Mouse (Mus musculus): ENCODE data around the gene Smyd3. TPM values are rescaled to one million over a fixed set of nuclear protein-coding genes. Genes with fewer than 3 reads are reported as not detected.

The Smyd3 gene
- polyA plus RNA-seq, 1 experiment: 12.6 TPM

GRCm38 (mm10) chr1:179451211-179451610 lies 66.6 kb downstream of the Smyd3 start:
- DNase-seq (ENCODE audit: low read depth): peak; percentile 30
- no peak for TF ChIP-seq POLR2A (IDR thresholded peaks at IDR 0.05; ENCODE audit: borderline replicate concordance, extremely low read depth, insufficient read depth, insufficient read length, poor library complexity, severe bottlenecking)
- peak; percentile 50; the same call in 1 of the 2 replicates for TF ChIP-seq CTCF (IDR thresholded peaks at IDR 0.05; ENCODE audit: borderline replicate concordance, extremely low read depth, insufficient read depth, insufficient read length)

- DNase-seq (ENCODE audit: low read depth): peak; percentile 12
These were observed 71.0 kb downstream of the Smyd3 start for GRCm38 (mm10) chr1:179446845-179447212.

GRCm38 (mm10) chr1:179446127-179446844 lies 71.6 kb downstream of the Smyd3 start:
- no peak for TF ChIP-seq POLR2A (IDR thresholded peaks at IDR 0.05; ENCODE audit: borderline replicate concordance, extremely low read depth, insufficient read depth, insufficient read length, poor library complexity, severe bottlenecking)
- TF ChIP-seq CTCF (IDR thresholded peaks at IDR 0.05; ENCODE audit: borderline replicate concordance, extremely low read depth, insufficient read depth, insufficient read length): no peak
- peak; percentile 85 for DNase-seq (ENCODE audit: low read depth)

More at GRCm38 (mm10) chr1:179446845-179447212, 71.0 kb downstream of the Smyd3 start:
- TF ChIP-seq POLR2A (IDR thresholded peaks at IDR 0.05; ENCODE audit: borderline replicate concordance, extremely low read depth, insufficient read depth, insufficient read length, poor library complexity, severe bottlenecking): no peak
- no peak for TF ChIP-seq CTCF (IDR thresholded peaks at IDR 0.05; ENCODE audit: borderline replicate concordance, extremely low read depth, insufficient read depth, insufficient read length)

- no peak for DNase-seq (ENCODE audit: low read depth)
These were observed 74.0 kb downstream of the Smyd3 start for GRCm38 (mm10) chr1:179443835-179444234.

GRCm38 (mm10) chr1:179443423-179443822 lies 74.4 kb downstream of the Smyd3 start:
- no peak for TF ChIP-seq CTCF (IDR thresholded peaks at IDR 0.05; ENCODE audit: borderline replicate concordance, extremely low read depth, insufficient read depth, insufficient read length)
- no peak for DNase-seq (ENCODE audit: low read depth)

More at GRCm38 (mm10) chr1:179443835-179444234, 74.0 kb downstream of the Smyd3 start:
- no peak for TF ChIP-seq CTCF (IDR thresholded peaks at IDR 0.05; ENCODE audit: borderline replicate concordance, extremely low read depth, insufficient read depth, insufficient read length)
- TF ChIP-seq POLR2A (IDR thresholded peaks at IDR 0.05; ENCODE audit: borderline replicate concordance, extremely low read depth, insufficient read depth, insufficient read length, poor library complexity, severe bottlenecking): no peak

- peak; percentile 48 for DNase-seq (ENCODE audit: low read depth)
- TF ChIP-seq POLR2A (IDR thresholded peaks at IDR 0.05; ENCODE audit: borderline replicate concordance, extremely low read depth, insufficient read depth, insufficient read length, poor library complexity, severe bottlenecking) (no peak), CTCF (IDR thresholded peaks at IDR 0.05; ENCODE audit: borderline replicate concordance, extremely low read depth, insufficient read depth, insufficient read length) (no peak)
These were observed 81.2 kb downstream of the Smyd3 start for GRCm38 (mm10) chr1:179436596-179436995.

- TF ChIP-seq CTCF (IDR thresholded peaks at IDR 0.05; ENCODE audit: borderline replicate concordance, extremely low read depth, insufficient read depth, insufficient read length) (no peak), POLR2A (IDR thresholded peaks at IDR 0.05; ENCODE audit: borderline replicate concordance, extremely low read depth, insufficient read depth, insufficient read length, poor library complexity, severe bottlenecking) (no peak)
- DNase-seq (ENCODE audit: low read depth): no peak
These were observed 83.2 kb downstream of the Smyd3 start for GRCm38 (mm10) chr1:179434443-179435260.

GRCm38 (mm10) chr1:179433828-179434227 lies 84.0 kb downstream of the Smyd3 start:
- TF ChIP-seq POLR2A (IDR thresholded peaks at IDR 0.05; ENCODE audit: borderline replicate concordance, extremely low read depth, insufficient read depth, insufficient read length, poor library complexity, severe bottlenecking) (no peak), CTCF (IDR thresholded peaks at IDR 0.05; ENCODE audit: borderline replicate concordance, extremely low read depth, insufficient read depth, insufficient read length) (no peak)

GRCm38 (mm10) chr1:179433355-179433754 lies 84.5 kb downstream of the Smyd3 start:
- TF ChIP-seq CTCF (IDR thresholded peaks at IDR 0.05; ENCODE audit: borderline replicate concordance, extremely low read depth, insufficient read depth, insufficient read length): no peak
- TF ChIP-seq POLR2A (IDR thresholded peaks at IDR 0.05; ENCODE audit: borderline replicate concordance, extremely low read depth, insufficient read depth, insufficient read length, poor library complexity, severe bottlenecking): no peak
- peak; percentile 29 for DNase-seq (ENCODE audit: low read depth)

More at GRCm38 (mm10) chr1:179433828-179434227, 84.0 kb downstream of the Smyd3 start:
- no peak for DNase-seq (ENCODE audit: low read depth)

- DNase-seq (ENCODE audit: low read depth): no peak
- TF ChIP-seq CTCF (IDR thresholded peaks at IDR 0.05; ENCODE audit: borderline replicate concordance, extremely low read depth, insufficient read depth, insufficient read length) (no peak), POLR2A (IDR thresholded peaks at IDR 0.05; ENCODE audit: borderline replicate concordance, extremely low read depth, insufficient read depth, insufficient read length, poor library complexity, severe bottlenecking) (no peak)
These were observed 87.8 kb downstream of the Smyd3 start for GRCm38 (mm10) chr1:179430077-179430476.

GRCm38 (mm10) chr1:179424879-179425472 lies 92.9 kb downstream of the Smyd3 start:
- TF ChIP-seq CTCF (IDR thresholded peaks at IDR 0.05; ENCODE audit: borderline replicate concordance, extremely low read depth, insufficient read depth, insufficient read length) (no peak), POLR2A (IDR thresholded peaks at IDR 0.05; ENCODE audit: borderline replicate concordance, extremely low read depth, insufficient read depth, insufficient read length, poor library complexity, severe bottlenecking) (no peak)
- no peak for DNase-seq (ENCODE audit: low read depth)
